Mouse (Mus musculus): ENCODE measurements around the gene Ino80d. TPM values are rescaled to one million over a fixed set of nuclear protein-coding genes. Genes with fewer than 3 reads are reported as not detected.

Gene Ino80d
- total and polyA plus RNA-seq, 3 experiments = 4.6 to 86.8 (median 24.5) TPM

DNA sequence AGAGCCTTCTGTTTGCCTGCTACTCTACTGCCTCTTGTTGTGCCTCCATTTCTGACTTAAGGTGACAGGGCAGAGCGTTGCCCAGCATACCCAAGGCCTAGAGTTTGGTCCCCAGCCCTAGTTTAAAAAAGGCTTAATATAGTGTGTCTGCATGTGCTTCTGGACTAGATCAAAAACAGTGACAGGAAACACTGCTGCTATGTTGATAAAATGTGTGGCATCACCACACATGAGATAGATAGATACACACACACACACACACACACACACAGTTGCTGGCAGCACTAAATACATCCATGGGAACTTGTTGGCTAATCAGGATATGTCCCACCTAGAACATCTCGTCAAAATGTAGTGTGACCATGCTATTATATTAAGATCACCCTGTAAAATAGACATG, 5.9 kb upstream of the Ino80d start:
- no peak for TF ChIP-seq POLR2AphosphoS5 (IDR thresholded peaks at IDR 0.05; ENCODE audit: insufficient replicate concordance, low read depth, low read length)
- TF ChIP-seq CTCF (IDR thresholded peaks at IDR 0.05; ENCODE audit: low read depth, low read length) = no peak
- TF ChIP-seq GATA2 (IDR thresholded peaks at IDR 0.05; ENCODE audit: borderline replicate concordance, low read depth, low read length) = no peak
- no peak for TF ChIP-seq GATA1 (IDR thresholded peaks at IDR 0.05; ENCODE audit: borderline replicate concordance, low read length)
- TF ChIP-seq TAL1 (conservative IDR thresholded peaks at IDR 0.05; ENCODE audit: low read depth, low read length) = no peak
- H3K36me3 ChIP-seq (replicated peaks) = peaks cover 81% of the 10 kb centered on the region
- peaks cover 28% of the 10 kb centered on the region for H3K4me1 ChIP-seq (ENCODE audit: insufficient read depth, low read depth, low read length)
- H3K9me3 ChIP-seq (replicated peaks) = no peaks in the 10 kb centered on the region
- ATAC-seq (ENCODE audit: extremely low read depth, insufficient number of reproducible peaks, low FRiP score, poor library complexity, severe bottlenecking) (no peak), DNase-seq (ENCODE audit: low spot score) (no peak)
- no peak overlapping the region for H3K4me3 ChIP-seq (ENCODE audit: low read depth, low read length)
- H3K27me3 ChIP-seq (ENCODE audit: insufficient read depth, low read length) = no peaks in the 10 kb centered on the region

DNA sequence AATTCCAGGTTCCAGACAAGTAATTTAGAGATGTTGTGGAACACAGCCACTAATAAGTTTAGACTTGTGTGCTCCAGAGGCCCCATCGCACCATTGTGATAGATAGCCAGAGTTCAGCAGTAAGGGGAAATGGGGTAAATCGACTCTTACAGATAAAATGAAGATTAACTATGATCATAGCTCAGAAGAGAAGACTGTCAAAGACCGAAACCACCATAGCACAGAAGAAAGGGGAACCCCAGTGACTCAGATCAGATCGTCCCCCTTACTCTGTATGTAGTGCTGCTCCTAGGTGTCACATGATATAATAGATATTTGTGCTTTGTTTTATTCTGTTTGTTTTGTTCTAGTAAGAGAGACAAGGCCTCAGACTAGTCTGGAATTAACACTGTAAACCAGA, 5.2 kb upstream of the Ino80d start:
- no peaks in the 10 kb centered on the region for H3K27me3 ChIP-seq (ENCODE audit: insufficient read depth, low read length)
- TF ChIP-seq TAL1 (conservative IDR thresholded peaks at IDR 0.05; ENCODE audit: low read depth, low read length) (no peak), GATA2 (IDR thresholded peaks at IDR 0.05; ENCODE audit: borderline replicate concordance, low read depth, low read length) (no peak), POLR2AphosphoS5 (IDR thresholded peaks at IDR 0.05; ENCODE audit: insufficient replicate concordance, low read depth, low read length) (no peak), GATA1 (IDR thresholded peaks at IDR 0.05; ENCODE audit: borderline replicate concordance, low read length) (no peak), CTCF (IDR thresholded peaks at IDR 0.05; ENCODE audit: low read depth, low read length) (no peak)
- ATAC-seq (ENCODE audit: extremely low read depth, insufficient number of reproducible peaks, low FRiP score, poor library complexity, severe bottlenecking) (peak; percentile 46), DNase-seq (ENCODE audit: low spot score) (no peak)
- no peak overlapping the region for H3K4me3 ChIP-seq (ENCODE audit: low read depth, low read length)
- H3K4me1 ChIP-seq (ENCODE audit: insufficient read depth, low read depth, low read length) = peaks cover 28% of the 10 kb centered on the region
- no peaks in the 10 kb centered on the region for H3K9me3 ChIP-seq (replicated peaks)
- peaks cover 75% of the 10 kb centered on the region for H3K36me3 ChIP-seq (replicated peaks)

DNA sequence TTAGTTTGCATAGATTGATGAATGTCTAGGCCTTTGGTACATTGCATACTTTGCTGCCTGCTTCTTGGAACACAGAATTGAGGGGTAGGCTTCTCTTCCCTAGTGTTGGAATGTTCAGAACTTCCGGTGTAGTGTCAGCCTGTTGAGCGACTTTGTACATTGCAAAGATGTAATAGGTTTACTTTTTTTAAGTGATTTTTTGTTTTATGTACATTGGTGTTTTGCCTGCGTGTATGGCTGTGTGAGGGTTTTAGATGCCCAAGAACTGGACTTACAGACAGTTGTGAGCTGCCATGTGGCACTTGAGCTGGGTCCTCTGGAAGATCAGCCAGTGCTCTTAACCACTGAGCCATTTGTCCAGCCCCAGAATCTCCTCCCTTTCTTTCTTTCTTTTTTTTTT, 1.1 kb upstream of the Ino80d start:
- DNase-seq (ENCODE audit: low spot score) (no peak), ATAC-seq (ENCODE audit: extremely low read depth, insufficient number of reproducible peaks, low FRiP score, poor library complexity, severe bottlenecking) (no peak)
- Histone ChIP-seq H3K4me1 (ENCODE audit: insufficient read depth, low read depth, low read length) (peaks cover 40% of the 10 kb centered on the region), H3K9me3 (replicated peaks) (no peaks in the 10 kb centered on the region), H3K4me3 (ENCODE audit: low read depth, low read length) (peak overlapping the region; percentile 78), H3K36me3 (replicated peaks) (peaks cover 41% of the 10 kb centered on the region), H3K27me3 (ENCODE audit: insufficient read depth, low read length) (no peaks in the 10 kb centered on the region)
- TF ChIP-seq TAL1 (conservative IDR thresholded peaks at IDR 0.05; ENCODE audit: low read depth, low read length) (no peak), CTCF (IDR thresholded peaks at IDR 0.05; ENCODE audit: low read depth, low read length) (no peak), GATA1 (IDR thresholded peaks at IDR 0.05; ENCODE audit: borderline replicate concordance, low read length) (no peak), POLR2AphosphoS5 (IDR thresholded peaks at IDR 0.05; ENCODE audit: insufficient replicate concordance, low read depth, low read length) (no peak), GATA2 (IDR thresholded peaks at IDR 0.05; ENCODE audit: borderline replicate concordance, low read depth, low read length) (no peak)

DNA sequence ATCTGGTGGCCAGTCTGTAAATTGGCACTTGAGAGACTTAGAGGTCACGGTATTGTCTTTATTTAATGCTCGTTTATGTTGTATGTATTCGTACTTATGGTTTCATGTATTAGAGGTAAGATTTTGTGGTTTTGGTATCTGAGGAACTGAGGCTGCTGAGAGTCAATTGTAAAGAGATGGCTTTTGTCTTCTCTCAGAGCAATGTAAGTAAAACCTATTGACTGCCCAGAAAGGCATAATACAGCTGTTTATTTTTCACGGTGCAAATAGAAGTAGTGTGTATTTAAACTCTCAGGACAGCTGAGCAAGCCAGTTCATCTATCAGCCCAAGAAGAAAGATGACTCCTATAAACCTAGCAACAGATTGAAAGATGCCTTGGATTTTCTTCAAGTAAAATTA, 629 bp upstream of the Ino80d start:
- Histone ChIP-seq H3K27me3 (ENCODE audit: insufficient read depth, low read length) (no peaks in the 10 kb centered on the region), H3K9me3 (replicated peaks) (no peaks in the 10 kb centered on the region), H3K36me3 (replicated peaks) (peaks cover 41% of the 10 kb centered on the region), H3K4me3 (ENCODE audit: low read depth, low read length) (peak overlapping the region; percentile 78), H3K4me1 (ENCODE audit: insufficient read depth, low read depth, low read length) (peaks cover 40% of the 10 kb centered on the region)
- no peak for DNase-seq (ENCODE audit: low spot score)
- ATAC-seq (ENCODE audit: extremely low read depth, insufficient number of reproducible peaks, low FRiP score, poor library complexity, severe bottlenecking) = no peak
- TF ChIP-seq GATA2 (IDR thresholded peaks at IDR 0.05; ENCODE audit: borderline replicate concordance, low read depth, low read length) (no peak), CTCF (IDR thresholded peaks at IDR 0.05; ENCODE audit: low read depth, low read length) (no peak), GATA1 (IDR thresholded peaks at IDR 0.05; ENCODE audit: borderline replicate concordance, low read length) (no peak), TAL1 (conservative IDR thresholded peaks at IDR 0.05; ENCODE audit: low read depth, low read length) (no peak), POLR2AphosphoS5 (IDR thresholded peaks at IDR 0.05; ENCODE audit: insufficient replicate concordance, low read depth, low read length) (no peak)

GRCm38 (mm10) chr1:63113274-63114135, 962 bp downstream of the Ino80d start:
- TF ChIP-seq TAL1 (conservative IDR thresholded peaks at IDR 0.05; ENCODE audit: low read depth, low read length) = no peak
- TF ChIP-seq GATA2 (IDR thresholded peaks at IDR 0.05; ENCODE audit: borderline replicate concordance, low read depth, low read length) = no peak
- TF ChIP-seq CTCF (IDR thresholded peaks at IDR 0.05; ENCODE audit: low read depth, low read length) = no peak
- no peak for TF ChIP-seq POLR2AphosphoS5 (IDR thresholded peaks at IDR 0.05; ENCODE audit: insufficient replicate concordance, low read depth, low read length)
- TF ChIP-seq GATA1 (IDR thresholded peaks at IDR 0.05; ENCODE audit: borderline replicate concordance, low read length) = no peak
- Histone ChIP-seq H3K4me3 (ENCODE audit: low read depth, low read length) (peak overlapping the region; percentile 78), H3K36me3 (replicated peaks) (peaks cover 41% of the 10 kb centered on the region), H3K4me1 (ENCODE audit: insufficient read depth, low read depth, low read length) (peaks cover 40% of the 10 kb centered on the region), H3K9me3 (replicated peaks) (no peaks in the 10 kb centered on the region), H3K27me3 (ENCODE audit: insufficient read depth, low read length) (no peaks in the 10 kb centered on the region)
- ATAC-seq (ENCODE audit: extremely low read depth, insufficient number of reproducible peaks, low FRiP score, poor library complexity, severe bottlenecking) = no peak
- peak; percentile 74 for DNase-seq (ENCODE audit: low spot score)

DNA sequence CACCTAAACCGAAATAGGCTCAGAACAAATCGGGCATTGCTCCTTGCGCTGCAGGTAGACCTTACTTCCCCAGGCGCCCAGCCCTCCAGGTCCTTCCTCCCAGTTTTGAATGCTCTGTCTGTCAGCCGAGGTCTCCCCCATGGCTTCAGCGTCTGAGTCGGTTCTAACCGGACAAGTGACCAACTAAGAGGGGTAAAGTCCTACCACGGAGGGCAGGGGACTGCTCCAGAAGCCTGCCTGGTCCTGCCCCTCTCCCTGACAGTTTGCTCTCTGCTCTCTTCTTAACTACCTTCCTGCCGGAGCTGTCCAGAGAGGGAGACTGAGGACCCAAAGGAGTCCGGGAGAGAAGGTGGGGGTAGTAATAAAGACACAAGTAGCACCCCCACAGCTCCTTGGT, 1.6 kb downstream of the Ino80d start:
- Histone ChIP-seq H3K4me1 (ENCODE audit: insufficient read depth, low read depth, low read length) (peaks cover 41% of the 10 kb centered on the region), H3K4me3 (ENCODE audit: low read depth, low read length) (peak overlapping the region; percentile 78), H3K27me3 (ENCODE audit: insufficient read depth, low read length) (no peaks in the 10 kb centered on the region), H3K36me3 (replicated peaks) (peaks cover 37% of the 10 kb centered on the region), H3K9me3 (replicated peaks) (no peaks in the 10 kb centered on the region)
- peak; percentile 29; the same call in 1 of the 2 replicates for ATAC-seq (ENCODE audit: extremely low read depth, insufficient number of reproducible peaks, low FRiP score, poor library complexity, severe bottlenecking)
- peak; percentile 47 for DNase-seq (ENCODE audit: low spot score)
- TF ChIP-seq GATA1 (IDR thresholded peaks at IDR 0.05; ENCODE audit: borderline replicate concordance, low read length) = no peak
